Mouse (Mus musculus) testis, adult 2 months (tissue): ENCODE data around the gene 9230102O04Rik. TPM values are rescaled to one million over a fixed set of nuclear protein-coding genes. Genes with fewer than 3 reads are reported as not detected.

ENCODE experiments used
- H3K27ac ChIP-seq: fragments of 200-500 bp; 2 replicates; pipeline ENCODE4 v1.5.1; 2012; ENCODE audit warnings: low read depth, low read length; ENCODE audit not compliant: control insufficient read depth, insufficient read depth
- H3K27me3 ChIP-seq: fragments of 200-500 bp; 2 replicates; pipeline ENCODE4 v1.6.1; 2012; ENCODE audit warnings: mild to moderate bottlenecking, low read length, moderate library complexity; ENCODE audit not compliant: control insufficient read depth, insufficient read depth
- H3K36me3 ChIP-seq: fragments of 200-500 bp; 2 replicates; pipeline ENCODE4 v1.6.1; 2012; ENCODE audit warnings: mild to moderate bottlenecking, low read length; ENCODE audit not compliant: control insufficient read depth, insufficient read depth
- H3K4me1 ChIP-seq: fragments of 200-500 bp; 2 replicates; pipeline ENCODE4 v1.6.1; 2012; ENCODE audit warnings: low read length; ENCODE audit not compliant: control insufficient read depth, insufficient read depth
- H3K4me3 ChIP-seq: fragments of 200-500 bp; 2 replicates; pipeline ENCODE4 v1.5.1; 2012; ENCODE audit warnings: low read depth, mild to moderate bottlenecking, low read length, moderate library complexity, mixed read lengths; ENCODE audit not compliant: control insufficient read depth
- CTCF ChIP-seq: fragments of 200-500 bp; IDR thresholded peaks from 2 replicates; pipeline ENCODE4 v1.5.1; 2012; ENCODE audit warnings: low read depth, mild to moderate bottlenecking, inconsistent platforms, low read length, moderate library complexity; ENCODE audit not compliant: control insufficient read depth, insufficient read depth, insufficient replicate concordance
- POLR2A ChIP-seq: fragments of 200-500 bp; IDR thresholded peaks from 2 replicates; pipeline ENCODE4 v1.6.1; 2012; ENCODE audit warnings: low read depth, mild to moderate bottlenecking, inconsistent platforms, low read length, moderate library complexity; ENCODE audit not compliant: control insufficient read depth
- polyA plus RNA-seq: library from polyadenylated mRNA; depleted of rRNA; stranded (reverse); fragments of >200 nt; gene quantifications from 2 replicates; pipeline ENCODE4 v1.2.3, GENCODE M21; 2012

The 9230102O04Rik gene
- polyA plus RNA-seq, 1 experiment = not detected

DNA sequence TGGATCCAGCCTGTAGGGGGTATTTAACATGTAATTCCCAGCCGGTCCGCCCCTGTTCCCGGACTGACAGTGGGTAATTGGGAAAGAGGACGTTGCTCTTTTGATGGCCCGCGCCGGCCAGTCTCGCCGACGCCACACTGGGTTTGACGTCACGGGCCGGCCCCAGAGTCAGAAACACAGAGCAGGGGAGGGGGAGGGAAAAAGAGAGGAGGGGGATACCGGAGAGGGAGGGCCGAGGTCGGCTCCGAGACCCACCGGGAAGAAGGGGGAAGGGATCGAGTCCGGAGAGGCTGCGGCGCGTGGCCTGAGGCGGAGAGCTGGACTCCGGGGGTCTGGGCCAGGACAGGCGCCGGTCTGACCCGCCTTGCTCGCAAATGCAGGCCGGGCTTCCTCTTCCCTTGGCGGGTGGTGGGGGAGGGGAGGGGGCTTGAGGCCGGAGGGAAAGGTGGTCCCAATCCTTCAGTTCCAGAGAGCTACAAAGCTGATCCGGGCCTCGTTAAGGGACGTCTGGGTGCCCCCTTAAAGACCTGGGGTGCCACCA lies 8.2 kb downstream of the 9230102O04Rik start, which contains the start of gene 4930412O13Rik:
Gene 4930412O13Rik (plus strand): TSS at position 202 of the 541 bp plus-strand sequence.
- Histone ChIP-seq H3K27ac (no peak within 1 kb of the TSS), H3K4me3 (peak within 1 kb of the TSS; percentile 87), H3K36me3 (no peaks in the 10 kb centered on the region), H3K27me3 (peaks cover 28% of the 10 kb centered on the region), H3K4me1 (peaks cover 20% of the 10 kb centered on the region)
- TF ChIP-seq CTCF = no peak
- TF ChIP-seq POLR2A = peak; percentile 30; the same call in 1 of the 2 replicates

DNA sequence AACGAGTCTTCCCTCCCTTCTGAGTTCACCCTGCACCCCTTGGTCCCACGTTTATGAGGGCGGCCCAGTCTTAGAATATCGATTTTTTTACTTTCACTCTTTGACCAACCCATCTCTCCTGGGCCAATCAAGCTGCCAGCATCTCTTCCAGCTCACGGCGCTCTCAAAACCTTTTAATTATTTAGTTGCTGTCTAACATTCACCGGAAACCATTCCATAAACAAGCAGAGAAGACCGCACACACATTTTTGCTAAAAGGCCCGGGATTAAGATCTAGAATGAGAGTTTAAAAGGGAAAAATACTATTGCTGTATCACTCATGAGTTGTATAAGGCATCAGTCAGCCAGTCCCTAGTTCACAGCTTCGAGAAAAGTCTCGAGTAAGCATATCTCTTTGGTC lies 9.1 kb downstream of the 9230102O04Rik start:
- no peak overlapping the region for H3K4me3 ChIP-seq
- H3K36me3 ChIP-seq = no peaks in the 10 kb centered on the region
- TF ChIP-seq CTCF = no peak
- no peak for TF ChIP-seq POLR2A
- peaks cover 28% of the 10 kb centered on the region for H3K27me3 ChIP-seq
- peaks cover 20% of the 10 kb centered on the region for H3K4me1 ChIP-seq
- H3K27ac ChIP-seq = no peak overlapping the region

DNA sequence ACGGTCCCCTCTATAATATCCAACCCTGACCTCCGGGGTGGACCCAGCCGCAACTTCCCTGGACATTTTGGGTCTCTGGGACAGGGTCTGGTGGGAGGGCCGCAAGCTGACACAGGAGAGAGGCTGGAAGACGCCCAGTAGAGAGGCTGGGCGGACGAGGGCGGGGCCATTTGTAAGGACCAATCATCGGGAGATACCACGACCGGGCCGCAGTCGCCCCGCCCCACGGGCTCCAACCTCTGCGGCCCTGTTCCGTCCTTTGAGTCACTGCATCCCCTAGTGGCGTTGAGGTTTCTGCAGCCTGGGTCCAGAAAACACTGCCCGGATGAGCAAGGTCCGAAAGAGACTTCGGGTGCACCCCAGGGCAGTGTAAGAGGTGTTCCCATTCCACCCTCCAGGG lies 9.8 kb downstream of the 9230102O04Rik start:
- no peak overlapping the region for H3K27ac ChIP-seq
- no peaks in the 10 kb centered on the region for H3K36me3 ChIP-seq
- H3K4me1 ChIP-seq = peaks cover 20% of the 10 kb centered on the region
- peaks cover 28% of the 10 kb centered on the region for H3K27me3 ChIP-seq
- peak overlapping the region; percentile 12 for H3K4me3 ChIP-seq
- peak; percentile 46; the same call in 1 of the 2 replicates for TF ChIP-seq CTCF
- TF ChIP-seq POLR2A = no peak

DNA sequence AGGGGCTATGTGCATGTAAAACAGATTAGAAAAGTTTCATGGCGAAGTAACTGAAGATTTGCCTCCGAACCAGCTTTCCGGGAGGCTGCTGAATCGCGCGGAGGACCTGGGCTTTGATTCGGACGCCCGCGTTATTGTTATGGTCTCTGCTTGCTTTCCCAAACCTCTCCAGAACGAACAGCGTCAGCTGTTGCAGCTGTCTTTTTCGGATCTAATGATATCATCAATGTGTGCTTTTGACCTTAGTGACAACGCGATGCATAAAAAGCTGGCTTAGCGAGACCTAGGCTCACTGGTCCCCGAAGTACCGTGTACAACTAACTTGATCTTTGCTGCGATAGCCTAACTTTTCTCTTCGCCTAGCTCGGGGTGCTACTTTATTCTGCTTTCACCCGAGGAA lies 10.2 kb downstream of the 9230102O04Rik start:
- Histone ChIP-seq H3K36me3 (no peaks in the 10 kb centered on the region), H3K27ac (no peak overlapping the region), H3K4me1 (peaks cover 23% of the 10 kb centered on the region), H3K4me3 (peak overlapping the region; percentile 12), H3K27me3 (peaks cover 31% of the 10 kb centered on the region)
- TF ChIP-seq CTCF = no peak

DNA sequence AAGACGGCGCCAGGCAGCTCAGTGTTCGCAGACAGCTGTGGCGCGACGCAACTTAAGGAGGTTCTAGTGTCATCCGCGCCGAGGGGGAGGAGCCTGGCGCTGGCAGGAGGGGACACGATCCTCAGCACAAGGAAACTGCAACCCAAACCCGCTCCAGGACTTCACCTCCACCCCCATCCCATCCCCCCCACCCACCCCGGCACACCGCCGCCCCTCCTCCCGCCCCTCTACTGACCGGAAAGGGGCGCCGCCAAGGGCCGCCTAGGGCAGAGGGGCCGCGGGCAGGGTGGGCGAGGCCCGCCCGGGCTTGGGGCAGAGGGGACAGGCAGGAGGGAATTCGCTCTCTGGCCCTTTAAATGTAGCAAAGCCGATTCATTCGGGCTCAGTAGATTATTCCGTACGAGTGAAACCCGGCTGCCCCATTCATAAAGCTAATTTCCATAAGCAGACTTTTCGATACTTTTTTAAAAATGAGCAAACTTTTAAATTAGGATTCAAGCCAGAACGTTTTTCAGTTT lies 10.7 kb downstream of the 9230102O04Rik start:
- H3K27ac ChIP-seq = no peak overlapping the region
- peak overlapping the region; percentile 59 for H3K4me3 ChIP-seq
- peaks cover 31% of the 10 kb centered on the region for H3K27me3 ChIP-seq
- TF ChIP-seq CTCF (no peak), POLR2A (no peak)
- H3K4me1 ChIP-seq = peaks cover 23% of the 10 kb centered on the region
- H3K36me3 ChIP-seq = no peaks in the 10 kb centered on the region

DNA sequence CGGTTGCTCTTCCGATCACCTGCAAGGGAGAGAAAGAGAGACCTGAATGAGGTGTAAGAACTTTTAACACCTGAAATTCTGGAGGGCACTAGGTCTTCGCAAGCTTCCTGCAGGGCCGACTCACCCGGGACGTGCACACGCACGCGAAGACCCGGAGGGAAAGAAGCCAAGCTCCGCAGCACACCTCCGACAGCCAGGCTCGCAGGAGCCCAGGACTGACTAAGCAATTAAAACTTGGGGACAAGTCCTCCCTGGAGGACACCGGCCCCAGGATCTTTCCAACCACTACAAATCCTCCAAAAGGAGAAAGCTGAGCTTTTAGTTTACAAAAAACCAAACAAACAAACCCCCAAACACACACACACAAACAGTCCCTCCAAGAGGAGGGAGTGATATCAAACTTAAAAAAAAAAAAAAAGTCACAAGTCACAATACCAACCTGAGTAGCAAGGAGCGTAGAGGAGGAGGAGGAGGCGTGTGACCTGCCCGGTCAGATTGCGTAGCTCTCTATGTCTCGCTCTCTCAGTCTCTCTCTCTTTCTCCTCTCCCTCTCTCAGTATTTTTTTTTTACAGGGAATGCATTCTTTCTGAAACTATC lies 11.3 kb downstream of the 9230102O04Rik start:
- Histone ChIP-seq H3K4me3 (peak overlapping the region; percentile 59), H3K4me1 (peaks cover 22% of the 10 kb centered on the region), H3K36me3 (no peaks in the 10 kb centered on the region), H3K27me3 (peaks cover 26% of the 10 kb centered on the region), H3K27ac (no peak overlapping the region)
- TF ChIP-seq CTCF (no peak), POLR2A (no peak)

DNA sequence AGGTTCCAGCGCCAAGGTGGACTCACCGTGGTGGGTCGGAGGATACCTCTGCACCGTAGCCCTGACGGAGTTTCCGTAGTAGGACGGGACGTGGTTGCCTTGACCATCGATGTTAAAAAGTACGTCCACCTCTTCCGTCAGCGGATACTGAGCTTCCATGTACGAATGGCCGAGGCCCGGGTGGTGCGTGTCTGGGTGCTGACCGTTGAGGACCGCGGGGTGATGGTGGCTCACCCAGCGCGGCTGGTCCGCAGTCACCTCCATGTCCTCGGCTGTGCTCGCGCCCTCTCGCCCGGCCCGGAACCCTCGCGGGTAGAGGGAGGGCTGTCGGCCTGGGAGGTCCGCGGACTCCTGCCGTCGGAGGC lies 12.0 kb downstream of the 9230102O04Rik start:
- H3K4me3 ChIP-seq = peak overlapping the region; percentile 64
- no peak overlapping the region for H3K27ac ChIP-seq
- H3K36me3 ChIP-seq = no peaks in the 10 kb centered on the region
- no peak for TF ChIP-seq CTCF
- no peak for TF ChIP-seq POLR2A
- peaks cover 21% of the 10 kb centered on the region for H3K4me1 ChIP-seq
- H3K27me3 ChIP-seq = peaks cover 22% of the 10 kb centered on the region
